ENCODE assay signal across 16 mouse cellular contexts in the genomic region with DNA sequence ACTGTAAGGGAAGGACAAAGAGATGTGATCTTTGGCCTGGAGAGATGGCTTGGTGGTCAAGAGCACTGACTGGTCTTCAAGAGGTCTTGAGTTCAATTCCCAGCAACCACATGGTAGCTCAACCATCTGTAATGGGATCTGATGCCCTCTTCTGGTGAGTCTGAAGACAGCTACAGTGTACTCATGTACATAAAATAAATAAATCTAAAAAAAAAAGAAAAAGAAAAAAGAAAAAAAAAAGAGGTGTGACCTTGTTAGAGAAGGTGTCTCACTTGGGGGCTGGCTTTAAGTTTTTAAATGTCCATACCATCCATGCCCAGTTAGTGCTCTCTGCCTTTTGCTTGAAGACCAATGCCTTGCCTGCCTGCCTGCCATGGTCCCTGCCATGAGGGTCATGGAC.
"Had no signal": no experiment of that assay in that cellular context is flagged by ENCODE, and none has a peak within 500 bp of the region (broad histone marks: within the 10 kb centered on the region; RNA-seq: fewer than 3 reads in every experiment).

No protein-coding gene starts in this region.

- H3K4me3 ChIP-seq: neural tube, embryonic 13.5 days; neural tube, embryonic 15.5 days; stomach, embryonic 15.5 days had no signal

- H3K27me3 ChIP-seq: neural tube, embryonic 13.5 days; neural tube, embryonic 15.5 days; stomach, embryonic 15.5 days had no signal

- H3K36me3 ChIP-seq: neural tube, embryonic 13.5 days; neural tube, embryonic 15.5 days; stomach, embryonic 15.5 days had no signal

- H3K27ac ChIP-seq: neural tube, embryonic 13.5 days; neural tube, embryonic 15.5 days; stomach, embryonic 15.5 days; stomach, postnatal 0 days had no signal

- H3K9ac ChIP-seq: neural tube, embryonic 13.5 days; neural tube, embryonic 15.5 days; stomach, embryonic 15.5 days had no signal

- H3K4me1 ChIP-seq: neural tube, embryonic 13.5 days; neural tube, embryonic 15.5 days; stomach, embryonic 15.5 days had no signal

- H3K9me3 ChIP-seq: neural tube, embryonic 13.5 days; neural tube, embryonic 15.5 days; stomach, embryonic 15.5 days had no signal

- DNase-seq: retina, postnatal 1 day; right cerebral cortex, adult 18-20 months; right cerebral cortex, postnatal 14 days; right cerebral cortex, postnatal 25 days; right cerebral cortex, postnatal 4 days; spleen, adult 18-20 months; thymus, adult 18-20 months; thymus, adult 2 months; thymus, postnatal 14 days; thymus, postnatal 25 days; thymus, postnatal 36 days; thymus, postnatal 4 days had no signal
